Mouse (Mus musculus) midbrain, embryonic 11.5 days (tissue): ENCODE results near the gene Cdc42bpg. TPM values are rescaled to one million over a fixed set of nuclear protein-coding genes. Genes with fewer than 3 reads are reported as not detected.
A peak's percentile ranks its signal among the peaks of the same experiment; 100 is the strongest.

ENCODE experiments used
- ATAC-seq: fragments of 200-750 bp; cut with Nextera tagmentation; 2 replicates; pipeline ENCODE4 v1.8.0; 2017; ENCODE audit warnings: moderate TSS enrichment, moderate library complexity; ENCODE audit not compliant: low FRiP score
- DNase-seq: peaks from one replicate; pipeline ENCODE4 v3.0.0; 2015; ENCODE audit warnings: low spot score; ENCODE audit errors: missing footprints
- H3K27ac ChIP-seq: fragments of 300-500 bp; sonication (generic); 2 replicates; pipeline ENCODE4 v1.5.1; 2014; ENCODE audit warnings: low read depth, low read length
- H3K27me3 ChIP-seq: fragments of 300-500 bp; sonication (generic); 2 replicates; pipeline ENCODE4 v1.6.1; 2014; ENCODE audit warnings: mild to moderate bottlenecking, low read length, moderate library complexity, mixed read lengths; ENCODE audit not compliant: control insufficient read depth, insufficient read depth
- H3K36me3 ChIP-seq: fragments of 300-500 bp; sonication (generic); 2 replicates; pipeline ENCODE4 v1.6.1; 2014; ENCODE audit warnings: mild to moderate bottlenecking, low read length, moderate library complexity, mixed read lengths; ENCODE audit not compliant: control insufficient read depth, insufficient read depth
- H3K4me1 ChIP-seq: fragments of 300-500 bp; sonication (generic); 2 replicates; pipeline ENCODE4 v1.6.1; 2014; ENCODE audit warnings: low read length; ENCODE audit not compliant: control insufficient read depth, insufficient read depth
- H3K4me2 ChIP-seq: fragments of 300-500 bp; sonication (generic); 2 replicates; pipeline ENCODE4 v1.6.1; 2014; ENCODE audit warnings: mild to moderate bottlenecking, moderate library complexity
- H3K4me3 ChIP-seq: fragments of 300-500 bp; sonication (generic); 2 replicates; pipeline ENCODE4 v1.5.1; 2014; ENCODE audit warnings: low read depth, low read length
- H3K9ac ChIP-seq: fragments of 300-500 bp; sonication (generic); 2 replicates; pipeline ENCODE4 v1.6.1; 2014; ENCODE audit warnings: low read length
- H3K9me3 ChIP-seq: fragments of 300-500 bp; sonication (generic); 2 replicates; pipeline ENCODE4 v1.6.1; 2016; ENCODE audit warnings: low read length; ENCODE audit not compliant: control insufficient read depth
- WGBS: fragments of 180-500 bp; shearing (Covaris S2); extraction: QIAGEN DNeasy Blood & Tissue Kit; methylation state at CpG from one replicate; pipeline ENCODE4 v1.1.7; 2014; 5-methylcytosine and 5-hydroxymethylcytosine counted together
- polyA plus RNA-seq: library from polyadenylated mRNA; unstranded; fragments of >200 nt; fragmentation: Nextera tagmentation; extraction: Ambion mirVana; gene quantifications from 2 replicates; pipeline ENCODE4 v1.2.1, GENCODE M21; 2014

The Cdc42bpg gene
- polyA plus RNA-seq, 1 experiment from 2014 or later: 0.42 TPM

DNA sequence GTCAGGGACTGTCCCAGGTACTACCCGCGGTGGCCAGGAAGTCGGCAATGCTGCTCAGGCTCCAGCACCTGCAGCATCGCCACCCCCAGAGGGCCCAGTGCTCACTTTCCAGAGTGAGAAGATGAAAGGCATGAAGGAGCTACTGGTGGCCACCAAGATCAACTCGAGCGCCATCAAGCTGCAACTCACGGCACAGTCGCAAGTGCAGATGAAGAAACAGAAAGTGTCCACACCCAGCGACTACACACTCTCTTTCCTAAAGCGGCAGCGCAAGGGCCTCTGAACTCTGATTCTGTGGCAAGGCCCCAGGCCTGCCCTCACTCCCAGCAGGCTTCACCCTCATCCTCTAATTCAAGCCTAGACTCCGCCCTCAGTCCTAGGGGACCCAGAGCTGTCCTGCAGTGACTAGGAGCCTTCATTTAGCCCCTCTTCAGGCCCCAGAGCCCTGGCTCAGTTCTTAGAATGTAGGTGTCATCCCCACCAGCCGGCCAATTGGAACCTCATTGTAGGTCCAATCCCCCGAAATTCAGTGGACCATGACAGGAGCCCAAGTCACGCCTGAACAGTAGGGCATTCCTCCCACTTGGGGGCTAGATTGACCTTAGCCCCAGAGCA, 33.7 kb downstream of the Cdc42bpg start:
- Histone ChIP-seq H3K9ac (no peak overlapping the region), H3K27me3 (no peaks in the 10 kb centered on the region), H3K4me1 (peaks cover 14% of the 10 kb centered on the region), H3K27ac (no peak overlapping the region), H3K4me3 (no peak overlapping the region), H3K36me3 (peaks cover 12% of the 10 kb centered on the region), H3K4me2 (no peak overlapping the region), H3K9me3 (no peaks in the 10 kb centered on the region)
- no peak for ATAC-seq
- WGBS: 62% methylated on average over 15 of the region's 15 CpGs
- peak; percentile 81 for DNase-seq

DNA sequence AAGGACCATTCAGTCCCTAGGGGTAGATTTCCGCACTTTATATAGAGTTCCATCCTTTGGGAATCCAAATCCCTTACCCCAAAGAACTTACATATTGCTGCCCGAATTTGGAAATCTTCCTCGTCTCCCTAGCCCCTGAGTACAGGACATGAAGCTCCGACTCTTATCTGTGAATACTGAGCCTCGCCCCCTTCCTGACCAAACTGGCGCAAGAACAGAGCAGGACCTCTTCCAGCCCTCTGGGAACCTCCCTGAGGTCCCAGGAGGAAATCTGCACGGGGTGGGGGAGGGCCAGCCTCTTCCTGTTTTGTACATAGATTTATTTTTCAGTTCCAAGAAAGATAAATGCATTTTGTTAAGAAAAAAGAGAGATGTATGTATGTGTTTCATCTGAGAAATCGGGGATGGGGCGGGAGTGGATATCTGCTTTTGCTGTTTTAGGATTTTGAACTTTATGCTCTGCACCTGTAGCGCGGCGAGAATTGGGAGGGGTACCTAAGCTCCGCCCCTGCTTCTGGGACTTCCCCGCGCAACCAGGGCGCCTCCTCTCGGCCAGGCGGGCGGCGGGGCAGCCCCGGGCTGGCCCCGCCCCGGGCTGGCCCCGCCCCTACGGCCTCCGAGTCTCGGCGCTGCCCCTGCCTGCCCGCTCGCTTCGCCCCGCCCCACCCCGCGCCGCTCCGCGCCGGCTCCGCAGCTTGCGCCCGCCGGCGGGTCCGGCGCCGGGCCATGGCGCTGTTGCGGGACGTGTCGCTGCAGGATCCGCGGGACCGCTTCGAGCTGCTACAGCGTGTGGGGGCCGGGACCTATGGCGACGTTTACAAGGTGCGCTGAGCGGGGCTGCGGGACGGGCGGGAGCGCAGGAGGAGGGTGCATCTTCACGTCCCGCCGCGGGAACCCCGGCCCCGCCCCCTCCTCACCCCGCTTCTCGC, 34.5 kb downstream of the Cdc42bpg start, which contains the start of gene Map4k2:
Map4k2 (plus strand) TSS at position 612 of the 929 bp plus-strand sequence.
- Histone ChIP-seq H3K36me3 (peaks cover 12% of the 10 kb centered on the region), H3K9me3 (no peaks in the 10 kb centered on the region), H3K9ac (peak within 1 kb of the TSS; percentile 64), H3K27ac (no peak within 1 kb of the TSS), H3K4me2 (peak within 1 kb of the TSS; percentile 78), H3K4me1 (peaks cover 13% of the 10 kb centered on the region), H3K27me3 (no peaks in the 10 kb centered on the region), H3K4me3 (peak within 1 kb of the TSS; percentile 49)
- DNase-seq: peak; percentile 97
- 7% methylated on average over 71 of the region's 72 CpGs for WGBS
- ATAC-seq: peak; percentile 79

DNA sequence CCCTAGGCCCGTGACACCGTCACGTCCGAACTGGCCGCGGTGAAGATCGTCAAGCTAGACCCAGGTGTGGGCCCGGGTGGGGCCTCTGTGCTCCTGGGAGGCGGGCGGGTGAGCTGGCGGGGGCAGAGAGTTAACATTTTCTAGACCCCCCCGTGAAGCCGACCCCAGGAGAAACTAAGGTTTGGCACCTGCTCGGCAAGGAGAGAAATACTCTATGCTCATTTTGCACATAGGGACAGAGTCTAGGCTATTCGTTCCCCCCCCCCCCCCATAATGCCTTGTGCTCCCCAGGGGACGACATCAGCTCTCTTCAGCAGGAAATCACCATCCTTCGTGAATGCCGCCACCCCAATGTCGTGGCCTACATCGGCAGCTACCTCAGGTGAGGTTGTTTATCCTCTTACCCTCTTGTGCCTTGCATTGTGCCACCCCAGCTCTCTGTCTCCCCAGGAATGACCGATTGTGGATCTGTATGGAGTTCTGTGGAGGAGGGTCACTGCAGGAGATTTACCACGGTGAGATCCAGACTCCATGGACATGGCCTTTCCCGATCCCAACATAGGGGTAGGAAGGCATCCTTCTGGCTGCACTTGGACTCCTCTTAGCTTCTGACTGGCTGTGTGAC, 35.3 kb downstream of the Cdc42bpg start:
- peaks cover 12% of the 10 kb centered on the region for H3K36me3 ChIP-seq
- peak overlapping the region; percentile 64 for H3K9ac ChIP-seq
- WGBS: 11% methylated on average over 23 of the region's 23 CpGs
- H3K4me3 ChIP-seq: peak overlapping the region; percentile 49
- DNase-seq: peak; percentile 88
- no peak; the same call in 1 of the 2 replicates for ATAC-seq
- H3K4me1 ChIP-seq: peaks cover 5% of the 10 kb centered on the region
- no peaks in the 10 kb centered on the region for H3K27me3 ChIP-seq
- H3K4me2 ChIP-seq: peak overlapping the region; percentile 78
- no peak overlapping the region for H3K27ac ChIP-seq
- no peaks in the 10 kb centered on the region for H3K9me3 ChIP-seq

DNA sequence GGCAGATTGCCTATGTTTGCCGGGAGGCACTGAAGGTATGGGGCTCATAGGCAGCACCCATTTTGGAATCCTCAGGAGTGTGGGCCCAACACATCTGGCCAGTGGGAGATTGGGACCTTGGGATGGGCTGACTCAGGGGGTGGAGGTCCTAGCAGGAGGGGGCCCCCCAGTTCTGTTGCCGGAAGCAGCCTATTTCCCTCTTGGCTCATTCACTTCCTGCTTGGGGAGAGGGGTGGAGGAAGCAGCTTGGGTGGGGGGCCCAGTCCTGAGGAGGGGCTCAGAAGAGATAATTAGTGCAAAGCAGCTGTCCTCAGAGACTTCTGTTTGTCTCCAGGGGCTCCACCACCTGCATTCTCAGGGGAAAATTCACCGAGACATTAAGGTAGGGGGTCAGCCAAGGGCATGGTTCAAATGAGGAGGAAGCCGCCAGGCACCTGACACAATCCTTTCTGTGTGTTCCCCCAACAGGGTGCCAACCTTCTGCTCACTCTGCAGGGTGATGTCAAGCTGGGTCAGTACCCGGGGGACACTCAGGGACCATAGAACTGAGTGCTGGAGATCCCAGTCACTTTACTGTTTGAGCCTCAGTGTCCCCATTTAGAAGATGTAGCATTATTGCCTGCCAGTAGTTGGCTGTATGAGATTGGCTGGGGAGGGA, 36.1 kb downstream of the Cdc42bpg start:
- peak; percentile 77 for DNase-seq
- H3K4me2 ChIP-seq: no peak overlapping the region
- peaks cover 12% of the 10 kb centered on the region for H3K36me3 ChIP-seq

GRCm38 (mm10) chr19:6343066-6343925, 37.0 kb downstream of the Cdc42bpg start:
- H3K36me3 ChIP-seq: peaks cover 7% of the 10 kb centered on the region
- H3K9me3 ChIP-seq: no peaks in the 10 kb centered on the region
- peaks cover 3% of the 10 kb centered on the region; the same call in 1 of the 2 replicates for H3K4me1 ChIP-seq
- no peak overlapping the region for H3K4me2 ChIP-seq
- no peak for ATAC-seq
- no peak overlapping the region for H3K27ac ChIP-seq
- H3K4me3 ChIP-seq: no peak overlapping the region
- no peak overlapping the region for H3K9ac ChIP-seq
- DNase-seq: peak; percentile 44
- H3K27me3 ChIP-seq: no peaks in the 10 kb centered on the region
- 85% methylated on average over 19 of the region's 19 CpGs for WGBS

More for the DNA sequence above, 36.1 kb downstream of the Cdc42bpg start:
- H3K27me3 ChIP-seq: no peaks in the 10 kb centered on the region
- ATAC-seq: no peak
- no peak overlapping the region for H3K4me3 ChIP-seq
- no peak overlapping the region for H3K27ac ChIP-seq
- H3K4me1 ChIP-seq: peaks cover 3% of the 10 kb centered on the region; the same call in 1 of the 2 replicates
- H3K9me3 ChIP-seq: no peaks in the 10 kb centered on the region
- no peak overlapping the region for H3K9ac ChIP-seq
- WGBS: 79% methylated on average over 5 of the region's 5 CpGs

DNA sequence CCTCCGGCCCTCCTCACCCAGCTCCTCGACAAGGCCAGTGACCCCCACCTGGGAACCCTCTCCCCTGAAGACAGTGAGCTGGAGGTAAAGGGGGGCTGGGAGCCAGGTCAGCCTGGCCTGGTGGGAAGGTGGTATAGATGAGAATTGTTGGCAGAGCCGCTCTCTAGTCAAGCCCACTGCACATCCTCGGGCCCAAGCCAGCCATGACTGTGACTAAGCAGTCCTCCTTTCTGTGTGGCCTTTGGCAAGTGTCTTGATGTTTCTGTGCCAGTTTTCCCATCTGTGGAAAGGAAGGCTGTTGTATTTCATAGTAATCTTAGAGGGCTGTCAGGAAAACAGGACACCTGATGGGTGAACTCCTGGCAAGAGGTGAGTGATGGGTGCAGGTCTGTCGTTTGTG, 37.7 kb downstream of the Cdc42bpg start:
- no peak overlapping the region for H3K4me3 ChIP-seq
- H3K9ac ChIP-seq: no peak overlapping the region
- H3K27ac ChIP-seq: no peak overlapping the region
- no peak for DNase-seq
- H3K36me3 ChIP-seq: peaks cover 5% of the 10 kb centered on the region; the same call in 1 of the 2 replicates
- no peaks in the 10 kb centered on the region for H3K27me3 ChIP-seq
- ATAC-seq: no peak
- 89% methylated on average over 5 of the region's 5 CpGs for WGBS
- peaks cover 3% of the 10 kb centered on the region; the same call in 1 of the 2 replicates for H3K4me1 ChIP-seq
- H3K9me3 ChIP-seq: no peaks in the 10 kb centered on the region
- H3K4me2 ChIP-seq: no peak overlapping the region

DNA sequence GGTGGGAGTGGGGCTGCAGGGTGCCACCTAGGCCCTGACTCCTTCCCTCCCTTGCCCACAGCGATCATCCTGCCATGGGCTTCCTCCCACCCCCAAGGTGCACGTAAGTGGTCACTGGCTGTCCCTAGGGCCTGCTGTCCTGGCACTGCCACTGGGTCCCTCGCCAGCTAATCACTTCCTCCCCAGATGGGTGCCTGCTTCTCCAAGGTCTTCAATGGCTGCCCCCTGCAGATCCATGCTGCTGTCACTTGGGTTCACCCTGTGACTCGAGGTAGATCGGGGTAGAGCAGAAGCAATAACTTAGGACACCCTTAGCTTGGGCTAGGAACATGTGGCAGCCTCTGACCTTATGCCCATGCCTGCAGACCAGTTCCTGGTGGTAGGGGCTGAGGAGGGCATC, 39.8 kb downstream of the Cdc42bpg start:
- Histone ChIP-seq H3K9ac (no peak overlapping the region), H3K27ac (no peak overlapping the region), H3K4me2 (no peak overlapping the region), H3K4me1 (peaks cover 5% of the 10 kb centered on the region; the same call in 1 of the 2 replicates), H3K9me3 (no peaks in the 10 kb centered on the region), H3K4me3 (no peak overlapping the region), H3K36me3 (no peaks in the 10 kb centered on the region), H3K27me3 (no peaks in the 10 kb centered on the region)
- ATAC-seq (no peak), DNase-seq (no peak)
- WGBS: 90% methylated on average over 5 of the region's 5 CpGs

DNA sequence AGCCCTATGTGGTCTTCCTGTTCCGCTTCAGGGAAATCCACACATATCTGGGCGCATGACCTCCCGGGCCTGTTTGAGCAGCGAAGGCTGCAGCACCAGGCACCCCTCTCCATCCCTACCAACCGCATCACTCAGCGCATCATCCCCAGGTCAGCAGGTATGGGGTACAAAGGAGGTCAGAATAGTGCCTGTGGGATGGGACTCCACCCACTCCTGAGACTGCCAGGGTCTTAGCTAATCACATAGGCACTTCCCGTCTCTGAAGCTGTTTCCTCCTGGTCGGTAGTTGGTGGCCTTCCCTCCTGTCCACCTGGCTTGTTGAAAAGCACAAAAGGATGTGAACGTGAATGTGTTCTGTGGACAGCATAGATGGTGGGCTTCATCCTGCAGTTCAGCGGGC, 40.4 kb downstream of the Cdc42bpg start:
- Histone ChIP-seq H3K27me3 (no peaks in the 10 kb centered on the region), H3K4me2 (no peak overlapping the region), H3K4me3 (no peak overlapping the region), H3K27ac (no peak overlapping the region), H3K9me3 (no peaks in the 10 kb centered on the region), H3K9ac (no peak overlapping the region), H3K4me1 (peaks cover 2% of the 10 kb centered on the region; the same call in 1 of the 2 replicates), H3K36me3 (no peaks in the 10 kb centered on the region)
- WGBS: 89% methylated on average over 10 of the region's 10 CpGs
- no peak for DNase-seq
- no peak for ATAC-seq
